Mouse (Mus musculus) thymus, postnatal 4 days (tissue): ENCODE measurements at regions not wholly inside any gene's neighbourhood (a gene's known extent, or its start where the extent isn't known, plus 50 kb on each side); places are given as distances from the start of the nearest gene placed in this dataset.
A peak's percentile ranks its signal among the peaks of the same experiment; 100 is the strongest.
"Not testable (repeated sequence)": the region's sequence is repeated elsewhere in the genome, so short reads cannot be mapped to it uniquely, and the experiment has no call there.

Source experiments
- DNase-seq: peaks from one replicate; pipeline ENCODE4 v3.0.0; 2021

DNA sequence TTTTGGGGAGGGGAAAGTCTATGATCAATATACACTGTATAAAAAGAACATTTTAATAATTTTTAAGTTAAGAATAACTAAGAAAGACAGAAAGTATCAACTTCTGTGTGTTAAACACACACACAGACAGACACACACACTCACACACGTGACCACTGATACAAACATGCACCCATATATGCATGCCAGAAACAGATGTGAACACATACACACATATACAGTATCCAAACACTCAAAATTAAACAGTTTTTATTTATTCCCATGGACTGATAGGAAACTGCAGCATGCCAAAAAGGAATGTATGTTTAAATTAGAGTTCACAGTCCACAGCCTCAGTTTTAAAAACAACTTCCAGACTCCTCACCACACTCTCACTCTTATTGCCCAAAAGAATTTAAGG, 203.4 kb upstream of the Tbl1x start:
- DNase-seq, result no peak

- DNase-seq, result peak; percentile 46
Observed at GRCm38 (mm10) chrX:77314384-77314783, 196.4 kb upstream of the Tbl1x start.

- no peak for DNase-seq
Observed at GRCm38 (mm10) chrX:77323644-77324043, 187.2 kb upstream of the Tbl1x start.

DNA sequence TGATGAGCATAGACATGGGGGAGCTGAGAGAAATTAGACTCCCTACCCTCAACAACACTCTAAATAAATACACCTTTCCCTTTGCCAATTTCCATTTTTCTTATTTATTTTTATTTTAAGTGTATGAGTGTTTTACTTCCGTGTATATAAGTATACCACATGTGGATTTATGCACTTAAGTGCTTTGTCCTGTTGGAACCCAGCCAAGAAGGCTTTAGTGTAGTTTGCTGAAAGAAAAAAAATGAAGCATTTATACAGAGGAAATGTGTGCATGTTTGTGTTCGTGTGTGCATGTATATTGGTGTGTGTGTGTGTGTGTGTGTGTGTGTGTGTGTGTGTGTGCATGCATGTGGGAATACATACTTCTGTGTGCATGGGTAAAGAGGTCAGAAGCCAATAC, 157.6 kb upstream of the Tbl1x start:
- DNase-seq, result no peak

DNA sequence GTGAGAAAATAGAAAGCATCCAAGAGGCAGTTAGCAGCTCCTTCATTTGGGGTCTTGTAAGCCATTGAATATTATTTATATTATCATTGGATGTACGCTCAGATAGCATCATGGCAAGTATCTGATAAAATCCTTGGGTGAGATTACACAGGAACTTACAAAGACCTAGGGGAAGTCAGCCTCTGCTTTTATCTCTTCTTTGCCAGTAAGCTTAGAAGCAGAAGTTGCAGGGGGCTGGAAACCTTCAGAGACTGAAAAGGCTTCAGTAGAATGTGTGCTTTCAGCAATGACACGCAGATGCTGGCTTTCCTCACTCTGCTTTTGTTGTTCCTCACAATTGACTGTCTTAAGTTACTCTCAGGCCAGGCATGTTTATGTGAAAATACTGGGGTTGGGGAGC, 150.3 kb upstream of the Tbl1x start:
- DNase-seq, result no peak

DNA sequence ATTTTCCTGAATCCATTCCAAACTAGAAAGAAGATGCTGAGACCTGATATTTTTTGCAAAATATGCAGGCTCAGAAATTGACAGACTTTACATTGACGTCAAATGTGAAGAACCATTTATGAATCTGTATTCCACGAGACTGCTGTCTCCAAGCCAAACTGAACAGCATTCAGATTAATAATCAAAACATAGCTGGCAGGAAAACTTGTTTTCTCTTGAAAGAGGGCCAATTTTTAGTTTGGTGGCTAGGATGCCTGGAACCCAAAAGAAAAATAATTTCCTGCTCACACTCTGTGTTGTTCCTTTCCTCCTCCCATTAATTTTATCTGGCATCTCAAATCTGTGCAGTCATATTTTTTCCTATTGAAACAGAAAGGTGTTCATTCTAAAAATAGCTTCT, 149.7 kb upstream of the Tbl1x start:
- no peak for DNase-seq

GRCm38 (mm10) chrX:77363657-77364056, 147.2 kb upstream of the Tbl1x start:
- DNase-seq, result no peak

DNA sequence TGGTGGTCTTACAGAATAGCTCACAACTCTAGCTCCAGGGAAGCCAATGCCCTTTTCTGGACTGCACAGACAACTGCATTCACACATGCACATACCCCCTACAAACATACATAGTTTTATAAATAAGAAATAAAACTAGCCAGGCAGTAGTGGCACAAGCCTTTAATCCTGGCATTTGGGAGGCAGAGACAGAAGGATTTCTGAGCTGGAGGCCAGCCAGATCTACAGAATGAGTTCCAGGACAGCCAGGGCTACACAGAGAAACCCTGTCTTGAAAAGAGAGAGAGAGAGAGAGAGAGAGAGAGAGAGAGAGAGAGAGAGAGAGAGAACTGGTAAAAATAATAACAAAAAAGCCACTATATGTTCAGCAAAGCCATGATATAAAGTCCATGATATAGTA, 143.5 kb upstream of the Tbl1x start:
- DNase-seq, result no peak

GRCm38 (mm10) chrX:77387271-77387670, 123.5 kb upstream of the Tbl1x start:
- no peak for DNase-seq

DNA sequence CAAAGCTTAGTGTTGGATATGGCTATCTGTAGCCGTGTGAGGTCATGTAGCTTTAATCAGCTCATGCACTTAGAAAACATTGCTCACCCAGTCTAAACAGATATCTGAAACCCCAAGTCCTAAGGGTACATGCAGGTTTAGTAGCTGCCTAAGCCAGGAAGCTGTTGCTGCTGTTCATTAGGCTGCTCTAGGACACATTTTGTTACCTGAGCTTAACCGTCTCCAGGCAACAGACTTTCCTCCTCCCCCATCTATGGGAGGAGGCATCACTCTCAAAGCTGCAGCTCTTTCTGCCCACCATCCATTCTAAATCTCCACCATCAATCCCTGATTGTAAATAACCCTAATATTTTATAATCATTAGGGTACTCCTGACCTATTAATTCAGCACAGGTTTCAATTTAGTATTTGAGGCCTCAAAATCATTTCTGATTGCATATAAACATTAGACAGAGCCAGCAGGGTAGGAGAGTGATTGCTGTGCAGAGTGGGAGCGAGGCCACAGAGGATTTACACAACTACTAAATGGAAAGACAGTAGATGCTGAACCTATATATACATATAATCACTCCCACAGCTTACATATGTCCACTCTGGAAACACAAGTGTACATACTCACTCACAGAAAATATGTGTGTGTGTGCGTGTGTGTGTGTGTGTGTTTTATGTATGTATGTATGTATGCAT, 118.9 kb upstream of the Tbl1x start:
- no peak for DNase-seq

DNA sequence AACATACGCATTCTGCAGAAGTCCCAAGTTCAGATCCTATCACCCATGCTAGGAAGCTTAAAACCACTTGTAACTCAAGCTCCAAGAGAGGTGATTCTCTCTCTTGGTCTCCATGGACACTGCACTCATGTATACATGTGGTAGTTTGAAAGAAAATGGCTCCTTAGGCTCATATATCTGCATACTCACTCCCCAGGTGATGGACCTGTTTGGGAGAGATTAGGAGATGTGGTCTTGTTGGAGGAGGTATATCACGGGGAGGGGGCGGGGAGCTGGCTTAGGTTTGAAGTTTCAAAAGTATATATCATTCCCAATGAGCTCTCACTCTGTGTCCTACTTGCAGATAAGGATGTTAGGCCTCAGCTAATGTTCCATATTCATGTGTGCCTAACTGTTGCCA, 103.9 kb upstream of the Tbl1x start:
- DNase-seq, result no peak

- DNase-seq, result no peak
Observed at GRCm38 (mm10) chrX:77407925-77408324, 102.9 kb upstream of the Tbl1x start.

- no peak for DNase-seq
Observed at GRCm38 (mm10) chrX:77409370-77409769, 101.4 kb upstream of the Tbl1x start.

DNA sequence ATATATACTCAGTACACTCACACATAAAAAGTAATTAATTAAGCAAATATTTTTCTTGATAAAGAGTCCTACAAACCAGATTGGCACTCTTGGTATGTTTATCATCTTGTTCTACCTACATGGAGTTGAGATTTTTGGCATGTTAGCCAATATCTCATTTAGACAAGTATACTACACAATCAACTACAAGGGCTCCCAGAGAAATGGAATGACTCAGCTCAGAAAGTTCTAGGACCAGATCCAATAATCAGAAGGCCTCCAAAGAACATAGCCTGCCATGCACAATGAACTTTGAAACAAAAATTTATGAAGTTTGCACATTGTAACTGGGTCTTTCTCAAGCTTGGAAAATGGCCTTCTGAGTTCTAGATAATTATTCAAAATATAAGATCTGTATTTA, 100.0 kb upstream of the Tbl1x start:
- no peak for DNase-seq

- DNase-seq, result no peak
Observed at GRCm38 (mm10) chrX:77414156-77414555, 96.7 kb upstream of the Tbl1x start.

DNA sequence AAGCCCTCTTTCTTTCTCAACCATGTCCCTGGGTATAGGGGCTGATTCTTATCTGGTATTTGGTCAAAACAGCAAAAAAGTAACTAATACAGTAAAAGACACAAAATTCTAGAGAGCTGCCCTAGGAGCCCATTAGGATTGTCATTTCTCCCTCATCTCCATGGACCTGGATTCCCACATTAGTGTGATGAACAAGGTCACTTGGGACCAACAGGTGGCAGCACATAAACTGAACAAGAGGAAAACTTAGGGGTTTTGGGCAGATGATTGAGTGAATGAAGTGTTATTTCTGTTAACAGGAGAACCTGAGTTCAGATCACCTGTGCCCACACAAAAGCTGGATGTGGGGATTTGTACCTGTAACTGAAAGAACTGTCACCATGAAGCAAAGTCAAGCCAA, 93.0 kb upstream of the Tbl1x start:
- peak; percentile 45 for DNase-seq

DNA sequence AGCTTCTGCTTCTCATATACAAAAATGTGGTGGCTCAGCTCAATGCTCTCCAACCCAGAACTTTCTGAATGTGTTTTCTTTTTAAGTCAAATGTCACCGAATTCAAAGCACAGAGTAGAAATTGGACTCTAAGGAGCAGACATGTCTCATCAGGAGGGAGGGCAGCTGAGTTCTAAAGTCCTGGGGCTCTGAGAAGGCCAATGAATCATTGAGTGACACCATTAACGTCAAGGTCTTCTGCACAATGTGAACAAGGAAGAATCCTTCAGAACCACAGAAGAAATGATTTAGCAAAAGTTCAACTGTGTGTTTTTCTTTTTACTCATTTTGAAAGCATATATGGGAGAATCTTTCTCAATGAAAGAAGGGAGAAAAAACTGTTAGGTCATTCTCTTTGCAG, 88.6 kb upstream of the Tbl1x start:
- no peak for DNase-seq

- DNase-seq, result no peak
Observed at GRCm38 (mm10) chrX:77424792-77425727, 85.8 kb upstream of the Tbl1x start.

DNA sequence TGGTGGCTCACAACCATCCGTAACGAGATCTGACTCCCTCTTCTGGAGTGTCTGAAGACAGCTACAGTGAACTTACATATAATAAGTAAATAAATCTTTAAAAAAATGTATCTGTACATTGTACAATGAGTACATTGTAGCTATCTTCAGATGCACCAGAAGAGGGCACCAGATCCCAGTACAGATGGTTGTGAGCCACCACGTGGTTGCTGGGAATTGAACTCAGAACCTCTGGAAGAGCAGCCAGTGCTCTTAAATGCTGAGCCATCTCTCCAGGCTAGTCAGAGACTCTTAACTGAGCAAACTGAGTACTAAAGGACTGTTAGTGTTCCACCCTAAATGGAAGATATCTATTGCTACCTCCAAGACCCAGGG, 85.1 kb upstream of the Tbl1x start:
- DNase-seq, result not testable (repeated sequence)

GRCm38 (mm10) chrX:77426836-77427235, 84.0 kb upstream of the Tbl1x start:
- DNase-seq, result not testable (repeated sequence)

- no peak for DNase-seq
Observed at GRCm38 (mm10) chrX:77432001-77432565, 78.7 kb upstream of the Tbl1x start.

- DNase-seq, result peak; percentile 94
Observed at GRCm38 (mm10) chrX:77432846-77433810, 77.7 kb upstream of the Tbl1x start.

DNA sequence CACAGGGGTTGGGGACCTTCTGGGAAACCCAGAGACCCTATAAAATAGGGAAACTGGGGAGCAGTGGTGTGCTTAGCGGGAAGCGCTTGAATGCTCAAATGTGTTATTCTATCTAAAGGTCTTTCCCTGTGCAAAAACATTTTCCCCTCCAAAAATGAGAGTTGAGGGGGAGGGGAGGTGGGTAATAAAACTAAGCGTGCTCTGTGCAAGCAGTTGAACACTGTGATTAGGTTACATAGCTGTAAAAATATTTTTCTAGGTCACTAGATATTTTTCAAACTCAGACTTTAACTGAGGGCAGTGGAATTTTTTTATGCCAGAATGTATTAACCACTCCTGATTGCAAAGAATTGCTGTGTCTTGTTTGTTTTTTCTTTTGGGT, 77.0 kb upstream of the Tbl1x start:
- DNase-seq, result no peak
